Mouse (Mus musculus): ENCODE measurements around the gene Gm20388.

Gene Gm20388

DNA sequence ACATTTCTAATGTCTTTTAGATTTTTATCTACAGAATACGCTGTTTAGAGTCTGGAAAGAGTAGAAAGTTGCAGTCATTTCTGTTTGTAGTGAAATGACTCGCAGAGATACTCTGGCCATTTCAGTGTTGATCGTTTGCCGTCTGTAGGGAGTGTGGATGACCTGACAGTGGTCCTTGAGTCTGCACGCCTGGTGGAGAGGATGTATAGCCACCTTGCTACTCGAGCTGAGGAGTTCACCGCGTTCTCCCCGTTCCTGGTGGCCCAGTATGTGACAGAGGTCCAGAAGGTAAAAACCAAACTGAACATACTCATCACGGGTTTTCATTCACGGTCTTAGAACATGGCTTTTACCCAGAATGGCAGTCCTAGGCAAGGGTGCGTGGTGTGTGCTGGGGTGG is 4134.3 kb downstream of the Gm20388 start:
- no peak for DNase-seq (ENCODE audit: low spot score in 2 of 2)

DNA sequence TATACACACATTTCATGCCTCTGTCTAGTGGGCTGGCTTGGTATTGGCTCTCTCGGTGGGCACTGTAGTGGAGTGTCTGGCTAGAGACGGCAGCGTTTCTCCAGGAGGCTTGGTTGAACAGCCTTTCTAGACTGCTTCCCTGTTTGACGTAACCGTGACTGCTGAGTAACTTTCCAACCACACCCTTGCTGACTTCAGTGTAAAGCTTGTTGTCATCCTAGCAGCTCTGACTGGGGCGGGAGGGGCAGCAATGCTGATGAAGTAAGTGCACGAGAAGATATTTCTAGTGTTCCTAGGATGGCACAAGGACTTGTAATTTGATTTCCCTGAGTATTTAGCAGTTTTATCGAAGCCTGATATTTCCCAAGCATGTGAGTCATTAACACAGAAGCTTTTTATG is 4135.2 kb downstream of the Gm20388 start:
- no peak for DNase-seq (ENCODE audit: low spot score in 2 of 2)

DNA sequence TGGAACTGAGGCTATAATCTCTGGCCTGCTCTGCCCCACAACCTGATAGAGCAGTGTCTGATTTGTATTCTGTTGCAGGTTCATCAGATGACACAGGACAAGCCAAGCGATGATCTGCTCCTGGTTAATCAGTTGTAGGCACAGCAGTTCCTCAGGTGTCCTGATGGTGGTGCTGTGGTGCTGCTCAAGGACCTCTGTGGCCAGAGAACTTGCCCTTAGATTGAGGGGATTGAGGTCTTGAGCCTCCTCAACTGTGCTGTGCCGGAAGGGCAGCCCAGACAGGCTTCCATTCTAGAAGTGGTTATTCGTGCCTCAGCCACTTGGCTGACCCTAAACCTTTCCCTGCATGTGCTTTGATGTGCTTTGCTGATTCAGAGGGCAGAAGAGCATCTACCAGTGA is 4141.5 kb downstream of the Gm20388 start:
- peak; percentile 65 to 72 for DNase-seq (ENCODE audit: low spot score in 2 of 2)

DNA sequence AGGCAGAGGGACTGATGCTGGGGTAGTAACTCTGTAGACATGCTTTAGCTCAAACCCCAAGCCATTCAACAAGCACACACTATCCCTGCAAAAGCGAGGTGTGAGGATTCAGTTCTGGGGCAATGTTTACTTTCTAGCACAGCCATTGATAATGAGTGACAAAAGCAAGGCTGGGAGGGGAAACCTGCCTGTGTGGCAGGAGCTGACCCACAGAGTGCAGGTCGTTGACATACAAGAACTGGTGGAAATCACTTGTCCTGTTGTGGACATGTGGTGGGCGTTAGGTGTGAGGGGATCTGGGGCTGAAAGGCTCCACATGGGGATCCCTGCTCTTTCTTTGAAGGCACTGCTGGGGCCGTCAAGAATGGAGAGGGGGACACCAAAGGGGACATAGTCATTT is 4141.9 kb downstream of the Gm20388 start:
- DNase-seq (ENCODE audit: low spot score in 2 of 2), result no peak

DNA sequence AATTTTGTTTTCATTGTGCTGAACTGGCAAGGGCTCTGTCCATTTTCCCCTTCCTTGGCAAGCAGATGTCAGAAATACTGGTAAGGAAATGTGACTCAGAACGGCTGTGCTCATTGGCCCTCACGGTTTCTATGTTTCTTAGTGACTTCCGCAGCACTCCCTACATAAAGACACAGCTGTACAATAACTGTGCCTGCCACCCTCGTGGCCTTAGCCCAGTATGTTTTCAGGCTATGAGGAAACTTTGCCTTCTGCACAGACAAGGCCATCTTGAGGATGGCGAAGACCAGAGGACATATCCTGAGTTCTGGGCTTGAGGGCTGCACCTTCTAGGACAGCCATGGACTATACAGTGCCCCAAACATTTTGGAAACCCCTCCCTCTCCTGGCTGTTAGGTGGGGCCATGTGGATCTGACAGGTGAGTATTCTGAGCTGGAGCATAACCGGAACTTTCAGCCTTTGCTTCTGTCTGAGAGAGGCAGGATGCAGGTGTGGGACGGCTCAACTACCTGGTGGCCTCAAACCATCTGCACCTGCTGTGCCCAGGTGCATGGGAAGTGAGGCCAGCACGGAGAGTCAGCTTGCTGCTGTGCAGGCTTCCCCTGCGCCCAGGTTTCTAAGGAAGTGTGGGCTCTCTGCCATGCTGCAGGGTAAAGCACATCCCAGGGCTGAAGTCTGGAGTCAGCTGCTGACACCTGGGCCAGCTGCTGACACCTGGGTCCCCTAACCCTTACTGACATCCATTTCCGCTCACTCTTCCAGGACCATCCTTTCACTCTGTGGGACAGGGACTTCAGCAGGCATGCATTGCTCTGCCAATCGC is 4146.4 kb downstream of the Gm20388 start:
- no peak for DNase-seq (ENCODE audit: low spot score in 2 of 2)

DNA sequence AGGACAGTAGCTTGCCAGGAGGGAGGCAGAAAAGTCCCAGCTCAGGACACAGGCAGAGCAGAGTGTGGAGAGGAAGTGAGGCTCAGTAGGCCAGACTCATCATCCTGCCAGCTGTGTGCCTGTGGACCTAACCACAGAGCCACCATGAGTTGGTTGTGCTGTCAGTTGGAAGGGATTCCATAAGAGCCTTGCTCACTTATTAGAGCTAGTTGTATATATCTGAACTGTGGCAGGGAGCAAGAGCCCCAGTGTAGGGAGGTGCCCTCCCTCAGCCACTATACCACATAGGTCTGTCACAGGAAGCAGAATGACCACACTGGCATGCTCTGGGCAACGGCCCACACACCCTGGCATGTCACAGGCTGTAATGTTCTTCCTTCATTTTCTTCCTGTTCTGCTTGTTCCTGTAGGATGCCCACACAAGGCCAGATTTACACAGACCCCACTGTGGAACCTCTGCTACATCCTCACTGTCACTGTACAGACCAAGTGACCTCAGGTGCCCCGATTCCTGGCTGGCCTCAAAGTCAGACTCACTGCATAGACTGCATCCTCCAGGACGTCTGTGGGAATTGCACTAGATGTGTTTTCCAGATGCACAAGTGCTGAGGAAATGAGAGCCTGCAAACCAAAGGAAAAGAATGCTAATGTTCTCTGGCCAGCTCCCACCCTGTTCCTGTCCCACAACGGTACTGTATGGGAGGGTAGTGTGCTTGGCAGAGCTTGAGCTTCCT is 4155.9 kb downstream of the Gm20388 start:
- no peak for DNase-seq (ENCODE audit: low spot score in 2 of 2)

DNA sequence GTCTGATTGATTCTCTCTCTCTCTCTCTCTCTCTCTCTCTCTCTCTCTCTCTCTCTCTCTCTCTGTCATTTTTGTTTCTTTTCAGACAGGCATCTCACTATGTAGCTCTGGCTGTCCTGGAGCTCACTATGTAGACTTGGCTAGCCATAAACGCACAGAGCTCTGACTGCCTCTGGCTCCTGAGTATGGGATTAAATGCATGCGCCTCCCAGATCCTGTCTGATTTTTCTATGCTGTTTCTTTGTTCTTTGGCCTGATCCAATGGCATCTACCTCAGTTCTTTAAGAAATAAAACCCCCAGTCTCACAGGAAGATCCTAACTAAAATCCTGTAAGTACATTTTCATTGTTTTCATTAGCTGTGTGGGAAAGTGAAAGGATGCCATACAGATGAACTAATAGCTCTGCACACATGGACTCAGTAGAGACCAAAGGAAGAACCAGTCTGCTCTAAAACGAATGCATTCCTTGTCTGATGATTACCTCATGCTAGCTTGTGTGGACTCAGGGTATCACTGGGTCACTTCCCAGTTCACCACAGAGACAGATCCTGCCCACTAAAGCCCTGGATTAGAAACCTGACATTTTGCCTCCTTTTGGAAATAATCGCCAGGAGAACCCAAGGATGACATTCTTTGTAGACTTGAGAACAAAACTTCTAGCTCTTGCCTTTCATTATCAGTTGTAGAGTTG is 4156.6 kb downstream of the Gm20388 start:
- DNase-seq (ENCODE audit: low spot score in 2 of 2), result no peak

DNA sequence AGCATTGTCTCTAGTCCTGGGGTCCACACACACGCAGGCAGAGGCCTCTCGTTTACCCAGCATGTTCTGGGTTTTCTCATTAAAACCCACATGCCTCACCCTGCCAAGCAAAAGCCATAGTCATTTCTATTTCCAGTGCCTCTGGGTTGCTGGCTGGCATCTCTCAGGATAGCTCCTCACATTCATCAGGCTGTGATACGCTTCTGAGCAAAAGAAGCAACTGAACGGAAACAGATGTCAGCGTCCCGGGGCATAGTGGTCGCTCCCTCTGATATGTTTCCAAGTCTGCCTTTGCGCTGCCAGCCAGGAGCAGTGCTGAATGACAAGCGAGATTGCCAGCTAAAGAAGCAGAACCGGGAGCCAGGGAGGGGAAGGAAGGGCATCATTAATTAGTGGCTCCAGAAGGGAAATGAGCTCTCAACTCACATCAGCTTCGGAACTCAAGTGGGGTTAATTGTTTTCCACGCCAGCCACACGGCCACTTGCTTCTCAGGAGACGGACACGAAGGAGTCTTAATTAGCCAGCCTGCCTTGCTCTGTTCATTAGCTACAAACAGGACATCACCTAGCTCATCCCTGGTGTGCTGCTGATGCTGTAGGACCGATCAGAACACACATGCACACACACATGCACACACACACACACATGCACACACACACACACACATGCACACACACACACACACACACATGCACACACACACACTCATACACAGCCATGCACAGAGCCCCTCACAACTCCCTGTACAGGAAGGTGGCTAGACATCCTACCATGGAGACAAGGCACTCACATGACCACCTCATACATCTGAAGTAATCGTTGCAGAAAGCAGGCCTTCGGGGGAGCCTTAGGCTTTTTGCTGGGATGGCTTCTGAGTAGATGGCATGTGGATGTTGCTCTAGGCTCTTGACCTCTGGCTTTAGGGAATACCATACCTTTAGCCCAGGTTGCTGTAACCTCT is 4160.0 kb downstream of the Gm20388 start:
- DNase-seq (ENCODE audit: low spot score in 2 of 2), result peak in 1 of 2 experiments; percentile 9

DNA sequence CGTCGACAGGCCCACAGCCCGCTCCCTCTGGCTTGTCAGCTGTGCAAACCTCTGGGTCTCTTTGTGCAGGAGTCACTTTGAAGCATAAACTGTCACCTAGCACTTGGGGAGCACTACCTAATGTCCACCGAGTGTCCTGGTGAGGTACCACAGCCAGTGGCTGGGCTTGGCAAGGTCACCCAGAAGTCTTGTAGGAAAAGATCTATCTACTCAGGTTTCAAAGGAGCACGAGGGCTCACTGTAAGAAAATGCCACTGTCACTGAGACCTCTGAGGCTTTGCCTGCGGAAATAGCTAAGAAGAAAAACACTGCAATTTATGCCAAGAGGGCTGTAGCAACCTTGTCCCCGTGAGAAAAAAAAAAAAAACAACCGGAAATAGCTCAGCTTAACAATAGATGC is 4165.3 kb downstream of the Gm20388 start:
- DNase-seq (ENCODE audit: low spot score in 2 of 2), result no peak

DNA sequence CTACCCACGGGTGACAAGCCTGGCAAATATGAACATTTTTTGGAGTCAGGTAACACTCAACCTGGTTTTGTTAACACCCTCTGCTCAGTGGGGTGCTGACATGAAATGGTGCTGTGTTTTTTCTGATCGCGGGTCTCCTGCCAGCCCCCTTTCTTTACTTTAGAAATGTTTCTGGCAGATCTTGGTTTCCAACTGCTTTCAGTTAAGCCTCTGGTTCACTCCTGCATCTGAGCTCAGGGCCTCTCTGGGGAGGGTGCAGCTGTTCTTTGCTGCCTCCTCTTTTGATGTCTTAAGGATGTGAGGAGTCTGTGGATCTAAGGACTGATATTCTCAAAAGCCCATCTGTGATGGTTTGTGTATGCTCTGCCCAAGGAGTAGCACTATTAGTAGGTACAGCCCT is 4165.8 kb downstream of the Gm20388 start:
- no peak for DNase-seq (ENCODE audit: low spot score in 2 of 2)

DNA sequence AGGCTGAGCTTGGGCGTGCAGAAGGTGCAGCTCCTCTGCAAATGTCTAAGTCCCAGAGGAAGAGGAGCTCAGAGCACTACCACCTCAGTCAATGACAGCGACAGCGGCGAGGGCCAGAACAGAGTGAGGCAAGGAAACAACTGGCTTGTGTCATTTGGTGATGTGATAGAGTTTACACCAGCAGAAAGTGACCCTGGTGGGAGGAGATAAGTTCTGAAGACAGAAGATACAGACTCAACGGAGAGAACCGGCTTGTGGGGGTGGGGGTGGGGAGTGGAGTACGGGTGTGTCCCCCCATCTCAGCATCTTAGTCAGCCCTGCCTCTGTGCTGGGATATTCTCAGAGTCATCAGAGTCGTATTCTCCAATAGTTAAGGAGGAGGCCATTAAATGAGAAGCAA is 4166.7 kb downstream of the Gm20388 start:
- DNase-seq (ENCODE audit: low spot score in 2 of 2), result no peak

DNA sequence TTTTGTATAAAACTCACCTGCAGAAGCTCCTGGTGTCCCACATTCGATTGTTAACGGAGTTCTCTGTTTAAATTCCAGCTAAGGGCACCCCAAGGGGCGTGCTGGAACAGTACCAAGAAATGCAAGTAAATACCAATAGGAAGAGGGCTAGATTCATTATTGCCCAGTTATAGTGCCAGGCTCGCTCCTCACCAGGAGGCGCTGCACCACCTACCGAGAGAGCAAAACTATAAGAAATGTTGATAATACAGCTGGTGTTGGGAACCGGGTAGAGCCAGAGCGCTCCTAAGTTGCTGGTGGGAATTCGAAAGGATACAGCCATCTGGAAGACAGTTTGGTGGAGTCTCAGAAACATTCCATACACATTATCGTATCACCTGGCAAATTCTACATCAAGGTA is 4167.4 kb downstream of the Gm20388 start:
- DNase-seq (ENCODE audit: low spot score in 2 of 2), result no peak

DNA sequence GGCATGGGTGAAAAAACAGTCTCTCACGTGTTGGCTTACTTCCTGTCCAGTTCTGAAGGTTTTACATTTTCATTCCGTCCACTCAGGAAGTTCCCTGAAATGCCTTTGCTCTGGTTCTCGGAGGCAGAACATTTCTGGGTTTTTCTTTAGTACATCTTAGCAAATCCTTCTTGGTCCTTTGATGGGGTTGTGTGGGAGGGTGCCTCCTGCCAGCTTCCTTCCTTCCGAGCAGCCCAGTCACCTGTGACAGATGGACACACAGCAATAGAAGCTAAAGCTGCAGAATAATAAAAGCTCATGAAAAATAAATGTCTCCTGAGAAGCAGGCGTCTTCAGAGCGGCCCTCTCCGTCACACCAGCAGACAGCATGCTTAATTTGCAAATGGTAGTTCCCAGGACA is 4168.3 kb downstream of the Gm20388 start:
- no peak for DNase-seq (ENCODE audit: low spot score in 2 of 2)

DNA sequence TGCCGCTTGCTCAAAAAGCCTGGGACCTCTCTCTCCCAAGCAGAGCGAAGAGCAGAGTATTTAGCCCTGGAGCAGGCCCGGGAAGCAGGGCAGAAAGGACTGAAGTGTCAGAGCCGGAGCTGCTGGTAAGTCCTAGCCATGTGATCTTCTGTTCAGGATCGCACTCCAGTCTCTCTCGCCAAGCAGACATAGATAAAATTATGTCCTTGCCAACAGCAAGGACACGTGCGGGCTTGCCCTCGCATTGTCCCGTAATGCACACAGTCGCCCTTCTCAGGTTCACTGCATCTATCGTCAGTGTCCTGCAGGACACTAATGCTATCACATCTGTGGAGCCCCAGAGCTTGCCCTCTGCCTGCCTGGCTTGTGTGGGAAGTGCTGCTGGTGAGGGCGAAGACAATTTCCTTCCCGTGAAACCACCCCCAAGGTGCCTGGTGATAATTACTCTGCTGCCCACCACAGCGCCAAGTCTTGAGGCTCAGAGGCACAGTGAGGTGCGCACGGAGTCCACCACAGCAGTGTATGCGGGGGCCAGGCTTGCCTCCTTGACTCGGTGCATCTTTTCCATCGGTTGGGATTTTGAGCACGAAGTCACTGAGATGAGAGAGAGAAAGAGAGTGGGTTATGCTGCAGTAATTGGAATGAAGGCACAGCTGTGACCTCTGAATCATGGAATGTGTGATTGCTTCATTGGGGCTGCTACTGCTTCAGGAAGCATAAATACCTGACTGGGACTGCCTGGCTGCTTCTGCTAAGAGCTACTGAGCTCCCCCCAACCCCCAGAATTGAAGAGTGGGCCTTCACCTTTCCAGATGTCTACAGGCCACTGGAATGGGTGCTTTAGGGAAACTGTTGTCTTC is 4170.1 kb downstream of the Gm20388 start:
- DNase-seq (ENCODE audit: low spot score in 2 of 2), result no peak

DNA sequence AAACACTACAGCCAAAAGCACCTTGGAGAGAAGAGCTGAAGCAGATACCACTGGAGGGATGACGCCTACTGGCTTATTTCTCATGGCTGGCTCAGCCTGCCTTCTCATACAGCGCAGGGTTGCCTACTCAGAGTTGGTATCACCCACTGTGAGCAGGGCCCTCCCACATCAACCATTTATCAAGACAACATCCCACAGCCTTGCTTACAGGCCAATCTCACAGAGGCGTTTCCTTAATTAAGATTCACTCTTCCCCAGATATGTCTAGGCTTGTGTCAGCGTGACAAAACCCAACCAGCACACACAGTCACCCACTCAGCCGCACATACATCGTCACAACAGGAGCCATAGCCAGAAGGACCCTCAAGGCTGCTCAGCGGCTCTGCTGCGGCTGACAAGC is 4172.0 kb downstream of the Gm20388 start:
- DNase-seq (ENCODE audit: low spot score in 2 of 2), result peak in 1 of 2 experiments; percentile 12

DNA sequence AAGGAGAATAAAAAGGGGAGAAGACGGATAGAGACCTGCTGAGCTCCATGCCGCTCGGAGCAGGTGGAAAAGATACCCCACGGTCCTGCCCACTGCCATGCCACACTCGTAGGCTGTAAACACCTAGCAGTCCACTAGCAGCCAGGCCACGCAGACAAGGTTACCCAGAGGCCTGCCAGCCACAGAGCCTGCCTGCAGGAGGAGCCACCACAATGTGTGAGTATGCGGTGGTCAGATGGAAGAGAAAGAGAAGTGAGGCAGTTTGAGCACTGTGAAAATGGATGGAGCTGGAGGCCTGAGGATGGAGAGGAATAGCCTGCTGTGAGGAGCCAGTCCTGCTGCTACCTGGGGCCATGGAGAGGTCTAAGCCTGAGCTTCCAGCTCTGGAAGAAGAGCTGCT is 4173.0 kb downstream of the Gm20388 start:
- no peak for DNase-seq (ENCODE audit: low spot score in 2 of 2)

DNA sequence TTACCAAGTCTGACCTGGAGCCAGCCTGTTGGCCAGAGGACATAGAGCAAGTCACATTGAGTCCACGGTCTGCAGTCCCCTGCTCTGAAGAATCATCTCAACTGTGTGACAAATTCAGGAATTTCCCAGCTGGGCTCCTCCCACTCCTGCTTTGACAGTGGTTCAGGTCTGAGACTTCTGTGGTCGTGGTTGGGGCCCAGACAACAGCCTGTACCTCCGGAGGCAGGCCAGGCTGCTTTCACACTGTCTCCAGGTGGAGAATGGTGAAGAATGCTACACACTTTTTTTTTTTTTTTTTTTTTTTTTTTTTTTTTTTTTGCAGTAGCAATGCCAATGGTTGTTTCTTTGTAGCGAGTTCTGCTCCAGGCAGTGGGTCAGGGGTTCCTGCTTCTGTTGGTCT is 4175.0 kb downstream of the Gm20388 start:
- no peak for DNase-seq (ENCODE audit: low spot score in 2 of 2)

DNA sequence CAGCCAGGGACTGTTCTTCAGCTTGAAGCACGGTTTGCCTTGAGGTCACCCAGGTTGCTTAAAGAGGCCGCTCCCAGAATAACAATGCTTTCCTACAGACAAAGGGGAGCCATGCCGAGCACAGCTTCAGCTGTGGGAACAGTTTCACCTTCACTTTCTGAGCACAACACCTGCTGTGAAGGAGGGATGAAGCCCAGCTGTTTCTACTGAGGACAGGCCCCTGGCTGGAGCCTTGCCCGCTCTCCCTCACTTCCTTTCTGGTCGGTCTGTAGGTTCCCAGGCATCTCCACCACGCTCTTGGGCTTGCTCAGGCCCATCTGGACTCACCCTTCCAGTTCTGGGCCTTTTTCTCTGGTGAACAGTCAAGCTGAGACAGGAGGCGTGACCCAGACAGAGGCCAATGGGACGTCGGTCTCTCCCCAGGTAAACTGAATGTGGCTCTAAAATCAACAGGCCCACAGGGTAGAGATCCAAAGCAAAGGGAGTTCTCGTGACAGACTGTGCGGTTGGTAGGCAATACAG is 4177.5 kb downstream of the Gm20388 start:
- DNase-seq (ENCODE audit: low spot score in 2 of 2), result no peak

DNA sequence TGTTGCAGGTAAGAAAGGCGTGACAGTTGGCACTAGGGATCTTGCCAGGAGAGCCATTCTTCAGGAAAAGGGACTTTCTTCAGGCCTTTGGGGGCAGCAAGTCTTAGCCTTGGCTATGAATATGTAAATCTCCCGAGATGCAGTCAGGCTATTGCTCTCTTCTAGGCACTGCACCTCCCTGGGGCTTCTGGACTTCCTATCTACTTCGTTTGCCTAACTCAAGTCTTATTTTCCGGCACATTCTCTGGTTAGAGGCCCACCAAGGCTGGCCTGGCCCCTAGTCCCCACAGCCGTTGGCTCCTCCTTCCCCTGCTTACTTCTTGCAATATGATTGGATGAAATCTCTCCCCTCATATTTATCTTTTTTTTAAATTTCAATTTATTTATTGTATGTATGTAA is 4178.4 kb downstream of the Gm20388 start:
- no peak for DNase-seq (ENCODE audit: low spot score in 2 of 2)

DNA sequence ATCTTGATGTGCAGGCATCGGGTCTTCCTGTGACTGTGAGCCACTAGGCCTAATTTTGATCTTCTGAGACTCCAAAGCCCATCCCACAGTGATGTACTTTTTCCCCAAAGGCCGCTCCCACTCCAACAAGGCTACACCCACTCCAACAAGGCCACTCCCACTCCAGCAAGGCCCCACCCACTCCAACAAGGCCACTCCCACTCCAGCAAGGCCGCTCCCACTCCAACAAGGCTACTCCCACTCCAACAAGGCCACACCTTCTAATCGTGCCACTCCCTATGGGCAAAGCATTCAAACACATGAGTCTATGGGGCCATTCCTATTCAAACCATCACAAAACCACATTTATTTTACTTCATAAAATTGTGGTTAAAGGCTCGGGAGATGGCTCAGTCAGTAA is 4179.8 kb downstream of the Gm20388 start:
- no peak for DNase-seq (ENCODE audit: low spot score in 2 of 2)

Data from frontal cortex, postnatal 25 days (tissue).